Mouse (Mus musculus): ENCODE data around the gene Qtrt2.

The Qtrt2 gene

DNA sequence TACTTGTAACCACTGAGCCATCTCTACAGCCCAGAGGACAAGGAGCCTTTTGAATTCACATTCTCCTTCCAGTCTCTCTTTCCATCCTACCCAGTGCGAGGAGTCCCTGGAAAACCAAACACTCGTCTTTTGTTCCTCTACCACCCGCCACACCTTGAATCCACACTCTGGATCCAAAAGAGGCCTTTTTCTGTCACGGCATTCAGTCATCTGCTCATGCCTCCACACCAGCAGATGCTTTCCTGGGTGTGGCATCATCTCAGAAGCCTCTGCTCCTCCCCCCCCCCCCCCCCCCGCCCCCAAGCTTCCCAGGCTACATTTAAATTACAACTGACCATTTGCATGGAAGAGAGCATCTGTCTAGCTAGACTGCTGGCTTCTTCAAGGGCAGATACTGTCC lies 110.3 kb downstream of the Qtrt2 start:
- DNase-seq (ENCODE audit: low spot score), result no peak

DNA sequence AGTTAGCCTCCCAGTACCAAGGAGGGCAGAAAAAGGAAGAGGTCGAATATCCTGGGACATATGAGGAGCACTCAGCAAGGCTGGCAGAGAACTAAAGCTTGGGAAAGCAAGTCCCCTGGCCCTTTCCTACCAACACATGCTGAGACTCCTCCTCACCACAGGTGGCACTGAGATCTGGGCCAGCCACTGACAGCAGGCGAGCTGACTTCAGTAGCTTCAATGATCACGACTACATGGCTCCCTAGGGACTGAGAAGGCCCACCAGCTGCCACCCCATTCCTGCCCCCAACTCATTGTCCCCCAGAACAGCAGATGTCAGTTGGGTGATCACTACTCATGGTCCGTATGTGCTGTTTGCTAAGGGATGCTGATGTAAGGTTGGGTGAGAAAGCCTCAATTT lies 112.0 kb downstream of the Qtrt2 start:
- peak; percentile 17 for DNase-seq (ENCODE audit: low spot score)
